Mouse (Mus musculus) urinary bladder, adult 18-20 months (tissue): ENCODE measurements at regions not wholly inside any gene's neighbourhood (a gene's known extent, or its start where the extent isn't known, plus 50 kb on each side); places are given as distances from the start of the nearest gene placed in this dataset.

Experiments used
- DNase-seq, 2 experiments: peaks; one replicate each; pipeline ENCODE4 v3.0.0; 2022; ENCODE audit warnings: low spot score in 2 of 2, mixed read lengths in 2 of 2

- DNase-seq, result peak; percentile 26 to 48
These were observed 110.2 kb downstream of the Tusc1 start for GRCm38 (mm10) chr4:93225105-93225504.

GRCm38 (mm10) chr4:93220747-93221146, 114.6 kb downstream of the Tusc1 start:
- no peak for DNase-seq

GRCm38 (mm10) chr4:93208399-93208798, 126.9 kb downstream of the Tusc1 start:
- DNase-seq, result no peak

GRCm38 (mm10) chr4:93199811-93200210, 135.5 kb downstream of the Tusc1 start:
- no peak for DNase-seq

- DNase-seq, result no peak
These were observed 151.0 kb downstream of the Tusc1 start for GRCm38 (mm10) chr4:93184332-93184731.
